Mouse (Mus musculus) intestine, postnatal 0 days (tissue): ENCODE results near the gene Fkbp15. TPM values are rescaled to one million over a fixed set of nuclear protein-coding genes. Genes with fewer than 3 reads are reported as not detected.

Source experiments
- ATAC-seq: fragments of 200-750 bp; cut with Nextera tagmentation; 2 replicates; pipeline ENCODE4 v1.8.0; 2017; ENCODE audit warnings: mild to moderate bottlenecking, moderate TSS enrichment, moderate library complexity
- H3K27ac ChIP-seq: fragments of 300-500 bp; sonication (generic); 2 replicates; pipeline ENCODE4 v1.5.1; 2014; ENCODE audit warnings: mild to moderate bottlenecking, low read depth, low read length, moderate library complexity
- H3K27me3 ChIP-seq: fragments of 300-500 bp; sonication (generic); replicated peaks from 2 replicates; pipeline ENCODE4 v1.6.1; 2014; ENCODE audit warnings: low read length, mixed read lengths; ENCODE audit not compliant: control insufficient read depth, insufficient read depth
- H3K36me3 ChIP-seq: fragments of 300-500 bp; sonication (generic); 2 replicates; pipeline ENCODE4 v1.6.1; 2014; ENCODE audit warnings: mild to moderate bottlenecking, moderate library complexity; ENCODE audit not compliant: control insufficient read depth, insufficient read depth
- H3K4me1 ChIP-seq: fragments of 300-500 bp; sonication (generic); replicated peaks from 2 replicates; pipeline ENCODE4 v1.6.1; 2014; ENCODE audit warnings: antibody characterized with exemption, low read length, mixed read lengths; ENCODE audit not compliant: control insufficient read depth, insufficient read depth
- H3K4me2 ChIP-seq: fragments of 300-500 bp; sonication (generic); replicated peaks from 2 replicates; pipeline ENCODE4 v1.6.1; 2014; ENCODE audit warnings: low read depth, mild to moderate bottlenecking, moderate library complexity
- H3K4me3 ChIP-seq: fragments of 300-500 bp; sonication (generic); 2 replicates; pipeline ENCODE4 v1.5.1; 2014; ENCODE audit warnings: low read depth, low read length
- H3K9ac ChIP-seq: fragments of 300-500 bp; sonication (generic); 2 replicates; pipeline ENCODE4 v1.6.1; 2014; ENCODE audit warnings: mild to moderate bottlenecking, low read depth, low read length
- H3K9me3 ChIP-seq: fragments of 300-500 bp; sonication (generic); 2 replicates; pipeline ENCODE4 v1.6.1; 2016; ENCODE audit warnings: mixed run types; ENCODE audit not compliant: control insufficient read depth
- CTCF ChIP-seq: sonication (generic); IDR thresholded peaks from 2 replicates; pipeline ENCODE4 v1.5.1; 2016; ENCODE audit warnings: low read depth, mild to moderate bottlenecking, control low read depth, antibody characterized with exemption, moderate library complexity
- whole genome bisulfite sequencing: fragments of 180-500 bp; shearing (Covaris S2); extraction: QIAGEN DNeasy Blood & Tissue Kit; methylation state at CpG from one replicate; pipeline ENCODE4 v1.1.7; 2014; 5-methylcytosine and 5-hydroxymethylcytosine counted together
- polyA plus RNA-seq: library from polyadenylated mRNA; unstranded; fragments of >200 nt; fragmentation: Nextera tagmentation; extraction: Ambion mirVana; gene quantifications from 2 replicates; pipeline ENCODE4 v1.2.1, GENCODE M21; 2015

Gene Fkbp15
- polyA plus RNA-seq, 1 experiment from 2014 or later = 16.9 TPM

DNA sequence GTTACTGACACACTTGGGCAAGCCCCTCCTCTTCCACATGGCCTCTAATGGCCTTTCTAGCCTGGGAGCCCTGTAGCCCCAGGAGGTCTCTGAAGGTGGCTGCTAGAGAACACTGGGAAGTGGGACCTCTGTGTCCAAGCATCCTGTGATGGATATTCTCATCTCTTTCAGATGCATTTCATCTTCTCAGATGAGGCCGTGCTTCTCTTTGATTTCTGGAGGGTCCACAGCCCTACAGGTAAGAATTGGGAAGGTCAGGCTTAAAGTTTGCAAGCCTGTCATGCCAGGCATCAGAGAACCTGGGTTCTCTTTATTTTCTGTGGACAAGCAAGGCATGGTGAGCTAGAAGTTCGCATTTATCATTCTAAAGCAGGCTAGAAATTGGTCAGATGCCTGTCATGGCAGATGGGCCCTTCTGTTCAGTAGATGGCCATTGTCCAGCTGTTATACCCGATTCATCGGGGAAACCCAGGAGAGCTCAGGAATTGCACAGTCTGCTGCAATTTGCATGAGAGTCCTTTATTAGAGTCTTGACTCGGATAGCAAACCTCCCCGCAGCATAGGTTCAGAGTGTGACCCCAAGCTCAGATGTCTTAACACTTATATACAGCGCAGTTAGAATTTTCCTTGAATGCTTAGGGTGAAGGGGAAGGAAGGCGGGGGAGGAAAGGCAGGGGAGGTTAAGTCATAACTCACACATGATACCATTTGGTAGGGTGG lies 67.7 kb downstream of the Fkbp15 start:
- 70% methylated on average over 8 of the region's 8 CpGs for WGBS
- H3K4me1 ChIP-seq = no peaks in the 10 kb centered on the region
- no peaks in the 10 kb centered on the region for H3K27me3 ChIP-seq
- H3K27ac ChIP-seq = no peak overlapping the region
- no peaks in the 10 kb centered on the region for H3K9me3 ChIP-seq
- no peak overlapping the region for H3K9ac ChIP-seq
- no peak for ATAC-seq
- no peak overlapping the region for H3K4me3 ChIP-seq
- no peak overlapping the region for H3K4me2 ChIP-seq
- peaks cover 25% of the 10 kb centered on the region for H3K36me3 ChIP-seq
- no peak for TF ChIP-seq CTCF

DNA sequence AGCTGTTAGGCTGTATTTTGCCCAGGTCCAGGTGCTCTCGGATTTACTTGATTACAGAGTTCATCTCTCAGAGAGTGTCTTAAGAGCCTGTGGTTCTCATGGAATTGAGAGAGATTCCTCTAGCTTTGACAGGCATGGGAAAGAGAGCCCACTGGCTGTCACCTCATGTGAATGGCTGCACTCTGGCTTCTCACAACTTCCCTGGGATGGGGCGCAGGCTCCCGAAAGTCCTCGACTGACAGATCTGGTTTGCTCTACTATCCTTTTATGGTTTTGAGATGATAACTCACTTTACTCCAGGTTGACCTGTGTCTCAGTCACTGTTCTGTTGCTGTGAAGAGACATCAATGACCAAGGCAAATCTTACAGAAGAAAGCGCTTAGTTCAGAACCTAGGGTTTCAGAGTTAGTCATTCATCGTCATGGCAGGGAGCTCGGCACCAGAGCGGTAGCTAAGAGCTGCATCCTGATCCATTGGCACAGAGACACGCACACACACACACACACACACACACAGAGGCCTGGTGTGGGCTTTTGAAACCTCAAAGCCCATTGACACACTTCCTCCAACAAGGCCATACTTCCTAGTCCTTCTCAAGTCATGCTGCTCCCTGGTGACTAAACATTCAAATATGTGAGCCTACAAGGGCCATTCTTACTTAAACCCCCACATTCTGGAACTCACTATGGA lies 69.4 kb downstream of the Fkbp15 start:
- WGBS = 91% methylated on average over 9 of the region's 9 CpGs
- H3K27ac ChIP-seq = no peak overlapping the region
- peaks cover 12% of the 10 kb centered on the region; the same call in 1 of the 2 replicates for H3K36me3 ChIP-seq
- no peaks in the 10 kb centered on the region for H3K27me3 ChIP-seq
- no peaks in the 10 kb centered on the region for H3K4me1 ChIP-seq
- H3K4me2 ChIP-seq = no peak overlapping the region
- ATAC-seq = no peak
- no peak overlapping the region for H3K4me3 ChIP-seq
- no peak overlapping the region for H3K9ac ChIP-seq
- H3K9me3 ChIP-seq = no peaks in the 10 kb centered on the region
- TF ChIP-seq CTCF = no peak

DNA sequence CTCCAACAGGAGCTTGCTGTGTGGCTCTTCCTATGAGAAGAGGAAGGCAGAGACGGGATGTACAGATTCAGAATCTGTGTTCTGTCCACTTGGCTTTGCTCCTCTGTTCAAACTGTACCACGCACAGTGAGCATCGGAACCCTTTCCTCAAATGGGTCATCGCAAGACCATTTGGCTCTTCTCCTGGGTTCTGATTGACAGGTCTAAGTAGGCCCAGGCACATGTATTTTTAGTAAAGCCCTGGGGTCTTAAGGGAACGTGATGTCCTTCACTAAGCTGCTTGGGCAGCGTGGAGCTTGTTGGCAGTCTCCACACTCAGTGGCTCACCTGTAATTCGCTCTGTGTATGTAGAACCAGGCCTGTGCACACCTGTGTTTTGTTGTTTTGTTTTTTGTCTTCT lies 71.1 kb downstream of the Fkbp15 start:
- H3K4me3 ChIP-seq = no peak overlapping the region
- H3K27ac ChIP-seq = no peak overlapping the region
- no peaks in the 10 kb centered on the region for H3K27me3 ChIP-seq
- no peak overlapping the region for H3K4me2 ChIP-seq
- no peak overlapping the region for H3K9ac ChIP-seq
- H3K36me3 ChIP-seq = peaks cover 8% of the 10 kb centered on the region; the same call in 1 of the 2 replicates
- no peak for ATAC-seq
- H3K4me1 ChIP-seq = no peaks in the 10 kb centered on the region
- 93% methylated on average over 7 of the region's 7 CpGs for WGBS
- no peak for TF ChIP-seq CTCF
- no peaks in the 10 kb centered on the region for H3K9me3 ChIP-seq

DNA sequence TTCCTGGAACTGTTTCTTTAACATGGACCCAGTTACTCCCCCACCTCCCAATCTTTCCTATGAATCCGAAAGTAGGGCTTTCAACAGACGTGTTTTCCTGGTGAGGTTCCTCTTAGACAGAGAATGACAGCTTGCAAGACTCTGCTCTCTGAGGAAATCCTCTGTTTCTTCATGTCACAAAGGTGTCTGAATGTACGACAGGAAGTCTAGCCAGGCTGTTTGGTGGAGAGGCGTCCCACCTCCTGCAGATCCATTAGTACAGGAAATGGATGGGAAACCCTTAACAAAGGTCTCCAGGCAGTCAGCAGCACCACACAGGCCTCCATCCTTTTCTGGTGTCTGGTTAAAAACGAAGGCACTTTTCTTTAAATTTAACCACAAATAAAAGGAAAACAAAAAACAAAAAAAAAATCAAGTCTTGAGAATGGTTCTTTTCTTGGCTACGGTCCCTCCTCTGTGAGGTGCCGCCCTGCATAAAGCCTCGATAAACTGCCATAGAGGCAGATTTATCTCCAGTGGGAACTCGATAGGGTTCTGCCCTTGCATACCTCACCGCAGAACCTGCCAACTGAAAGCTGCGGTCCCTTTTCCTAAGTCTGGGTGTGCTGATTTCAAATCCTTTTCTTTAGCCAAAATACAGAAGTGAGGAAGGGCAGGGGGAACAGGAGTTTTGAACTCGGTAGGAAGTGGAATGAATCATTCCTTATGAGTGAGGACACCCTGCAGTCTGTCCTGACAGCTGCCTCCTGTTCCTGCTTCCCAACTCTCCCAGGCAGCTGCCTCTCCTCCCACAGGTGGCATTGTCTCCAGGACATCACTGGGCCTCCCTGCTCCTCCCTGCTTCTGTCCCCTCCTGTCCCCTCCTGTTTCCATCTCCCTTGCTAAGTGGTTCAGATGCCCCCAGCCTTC lies 73.1 kb downstream of the Fkbp15 start:
- Histone ChIP-seq H3K27me3 (no peaks in the 10 kb centered on the region), H3K4me3 (peak overlapping the region; percentile 79), H3K9me3 (no peaks in the 10 kb centered on the region), H3K27ac (peak overlapping the region; percentile 86), H3K4me2 (peak overlapping the region; percentile 93), H3K36me3 (no peaks in the 10 kb centered on the region), H3K9ac (peak overlapping the region; percentile 65), H3K4me1 (no peaks in the 10 kb centered on the region)
- 12% methylated on average over 12 of the region's 12 CpGs for WGBS
- TF ChIP-seq CTCF = no peak
- no peak for ATAC-seq

DNA sequence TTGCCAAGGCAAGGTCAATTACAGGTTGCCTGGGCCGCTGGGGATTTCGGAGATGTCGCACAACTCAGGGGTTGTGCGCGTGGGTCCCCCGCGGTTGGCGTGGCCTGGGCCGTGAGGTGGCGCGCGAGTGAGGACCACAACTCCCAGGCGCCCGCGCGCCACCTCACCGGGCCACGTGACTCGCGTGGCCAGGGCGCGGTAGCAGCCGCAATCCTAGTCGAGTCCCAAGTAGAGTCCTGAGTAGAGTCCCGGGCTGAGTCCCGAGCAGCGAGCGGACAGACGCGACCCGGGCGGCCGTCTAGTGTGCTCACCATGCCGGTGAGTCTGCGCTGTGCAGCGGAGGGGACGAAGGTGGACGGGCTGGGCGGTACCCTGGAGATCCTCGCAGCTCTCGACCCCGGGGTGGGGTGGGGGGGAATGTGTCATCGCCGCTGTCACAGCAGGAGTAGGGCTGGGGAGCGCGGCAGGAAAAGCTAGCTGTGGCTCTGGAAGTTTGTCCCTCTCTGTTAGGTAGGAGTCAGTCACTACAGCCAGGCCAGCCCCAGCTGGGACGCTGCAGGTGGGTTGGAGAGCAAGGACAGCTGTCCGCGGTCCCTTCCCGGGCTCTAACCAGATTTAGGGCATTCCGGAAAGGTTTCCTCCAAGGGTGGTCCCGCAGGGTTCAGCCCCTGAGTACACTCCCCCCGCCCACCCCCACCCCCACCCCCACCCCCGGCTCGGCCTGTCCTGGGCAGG lies 73.9 kb downstream of the Fkbp15 start:
- peak; percentile 44 for TF ChIP-seq CTCF
- Histone ChIP-seq H3K36me3 (no peaks in the 10 kb centered on the region), H3K9me3 (no peaks in the 10 kb centered on the region), H3K27ac (peak overlapping the region; percentile 86), H3K4me1 (no peaks in the 10 kb centered on the region), H3K4me2 (peak overlapping the region; percentile 93), H3K9ac (peak overlapping the region; percentile 65), H3K27me3 (no peaks in the 10 kb centered on the region), H3K4me3 (peak overlapping the region; percentile 79)
- WGBS = under 1% methylated on average over 55 of the region's 55 CpGs
- peak; percentile 88 for ATAC-seq
